Mouse (Mus musculus) hindbrain, embryonic 14.5 days (tissue): Measurements from ENCODE around the gene Cabp1. TPM values are rescaled to one million over a fixed set of nuclear protein-coding genes. Genes with fewer than 3 reads are reported as not detected.

ENCODE experiments used
- ATAC-seq: fragments of 200-750 bp; cut with Nextera tagmentation; 2 replicates; pipeline ENCODE4 v1.8.0; 2017; ENCODE audit warnings: moderate number of reproducible peaks, mild to moderate bottlenecking, moderate TSS enrichment, moderate library complexity; ENCODE audit not compliant: low FRiP score
- DNase-seq: peaks from one replicate; pipeline ENCODE4 v3.0.0-alpha.2; 2015; ENCODE audit warnings: low spot score
- H3K27ac ChIP-seq: fragments of 300-500 bp; sonication (generic); 2 replicates; pipeline ENCODE4 v1.5.1; 2014; ENCODE audit warnings: mild to moderate bottlenecking, moderate library complexity
- H3K27me3 ChIP-seq: fragments of 300-500 bp; sonication (generic); 2 replicates; pipeline ENCODE4 v1.6.1; 2014; ENCODE audit warnings: mild to moderate bottlenecking, low read length, mixed read lengths; ENCODE audit not compliant: control insufficient read depth, insufficient read depth
- H3K36me3 ChIP-seq: fragments of 300-500 bp; sonication (generic); replicated peaks from 2 replicates; pipeline ENCODE4 v1.6.1; 2014; ENCODE audit not compliant: control insufficient read depth, insufficient read depth
- H3K4me1 ChIP-seq: fragments of 300-500 bp; sonication (generic); replicated peaks from 2 replicates; pipeline ENCODE4 v1.6.1; 2014; ENCODE audit warnings: antibody characterized with exemption, low read length, mixed read lengths; ENCODE audit not compliant: control insufficient read depth, insufficient read depth
- H3K4me2 ChIP-seq: fragments of 300-500 bp; sonication (generic); replicated peaks from 2 replicates; pipeline ENCODE4 v1.6.1; 2014; ENCODE audit warnings: mild to moderate bottlenecking, moderate library complexity
- H3K4me3 ChIP-seq: fragments of 300-500 bp; sonication (generic); replicated peaks from 2 replicates; pipeline ENCODE4 v1.5.1; 2014; ENCODE audit warnings: mild to moderate bottlenecking, low read length
- H3K9ac ChIP-seq: fragments of 300-500 bp; sonication (generic); 2 replicates; pipeline ENCODE4 v1.6.1; 2014
- H3K9me3 ChIP-seq: fragments of 300-500 bp; sonication (generic); 2 replicates; pipeline ENCODE4 v1.6.1; 2016; ENCODE audit warnings: low read length; ENCODE audit not compliant: control insufficient read depth
- WGBS: fragments of 180-500 bp; shearing (Covaris S2); extraction: QIAGEN DNeasy Blood & Tissue Kit; methylation state at CpG from one replicate; pipeline ENCODE4 v1.1.7; 2014; 5-methylcytosine and 5-hydroxymethylcytosine counted together
- polyA plus RNA-seq: library from polyadenylated mRNA; unstranded; fragments of >200 nt; fragmentation: Nextera tagmentation; extraction: Ambion mirVana; gene quantifications from 2 replicates; pipeline ENCODE4 v1.2.1, GENCODE M21; 2014

The Cabp1 gene
- polyA plus RNA-seq, 1 experiment from 2014 or later, result 22.8 TPM

DNA sequence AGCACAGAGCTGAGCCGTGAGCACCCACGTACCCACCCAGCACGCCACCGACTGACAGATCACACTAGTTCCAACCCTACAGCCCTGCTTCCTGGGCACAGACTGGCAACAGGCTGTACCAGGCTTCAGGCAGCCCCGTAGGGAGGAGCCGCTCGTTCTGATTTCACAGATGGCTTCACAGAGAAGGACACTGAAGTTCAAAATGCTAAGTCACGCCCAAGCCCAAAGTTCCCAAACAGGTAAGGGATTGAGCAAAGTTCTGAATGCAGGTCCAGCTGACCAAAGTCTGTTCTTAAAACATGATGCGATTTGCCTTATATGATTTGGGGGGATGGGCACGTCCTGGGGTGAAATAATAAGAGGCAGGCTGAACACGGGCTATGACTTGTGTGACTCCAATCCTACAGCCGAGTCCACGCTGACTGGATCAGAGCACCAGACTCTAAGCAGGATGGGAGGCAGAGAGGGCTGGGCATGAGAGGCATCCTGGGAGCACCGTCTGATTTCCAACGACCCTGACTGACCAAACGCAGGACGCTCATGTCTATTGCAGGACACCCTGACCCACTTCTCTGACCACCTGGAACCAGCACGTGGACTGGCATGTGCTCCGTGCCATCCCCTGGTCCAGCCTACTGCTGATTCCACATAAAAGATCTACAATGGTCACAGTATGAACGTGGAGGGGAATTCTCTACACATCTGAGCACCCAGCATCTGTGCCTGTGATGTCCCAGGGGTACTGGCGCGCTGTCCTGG, 66.6 kb downstream of the Cabp1 start:
- DNase-seq (no peak), ATAC-seq (no peak)
- 95% methylated on average over 22 of the region's 22 CpGs for WGBS
- no peaks in the 10 kb centered on the region for H3K27me3 ChIP-seq
- peaks cover 6% of the 10 kb centered on the region for H3K4me1 ChIP-seq
- H3K9me3 ChIP-seq, result no peaks in the 10 kb centered on the region
- H3K4me3 ChIP-seq, result no peak overlapping the region
- peaks cover 62% of the 10 kb centered on the region for H3K36me3 ChIP-seq
- no peak overlapping the region for H3K4me2 ChIP-seq
- H3K27ac ChIP-seq, result no peak overlapping the region
- H3K9ac ChIP-seq, result no peak overlapping the region

DNA sequence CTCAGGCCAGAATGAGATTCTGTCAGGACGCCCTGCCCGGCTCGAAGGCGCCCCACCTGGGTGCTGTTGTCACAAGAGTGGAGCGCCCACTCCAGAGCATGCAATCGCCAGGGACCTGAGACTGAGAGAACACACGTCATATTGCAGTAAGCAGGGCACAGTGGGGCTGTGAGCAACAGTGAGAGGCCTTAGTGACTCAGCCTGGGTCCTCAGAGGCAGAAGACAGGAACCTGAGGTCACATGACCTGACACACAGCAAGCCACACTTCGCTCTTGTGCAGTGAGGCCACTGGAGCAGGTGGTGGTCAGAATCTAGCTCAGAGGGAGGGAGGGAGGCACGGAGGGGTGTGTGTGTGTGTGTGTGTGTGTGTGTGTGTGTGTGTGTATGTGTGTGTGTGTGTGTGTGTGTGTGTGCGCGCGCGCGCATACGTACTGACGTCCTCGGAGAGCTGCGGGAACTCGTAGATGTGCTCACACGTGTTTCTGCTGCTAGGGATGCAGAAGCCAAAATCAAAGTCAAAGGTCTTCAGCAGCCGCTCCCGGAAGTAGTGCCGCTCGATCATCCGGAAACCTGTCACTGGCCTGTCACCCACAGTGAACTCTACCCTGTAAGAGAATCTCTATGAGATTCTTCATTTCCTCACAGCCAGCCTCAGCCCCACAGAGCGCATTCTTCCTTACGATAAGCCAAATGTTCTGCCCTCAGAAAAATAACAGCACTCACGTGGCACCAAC, 67.4 kb downstream of the Cabp1 start:
- WGBS, result 87% methylated on average over 28 of the region's 28 CpGs
- H3K27ac ChIP-seq, result no peak overlapping the region
- H3K4me2 ChIP-seq, result no peak overlapping the region
- no peaks in the 10 kb centered on the region for H3K9me3 ChIP-seq
- H3K36me3 ChIP-seq, result peaks cover 62% of the 10 kb centered on the region
- no peak overlapping the region for H3K4me3 ChIP-seq
- no peak overlapping the region for H3K9ac ChIP-seq
- peaks cover 3% of the 10 kb centered on the region for H3K4me1 ChIP-seq
- DNase-seq (no peak), ATAC-seq (no peak)
- H3K27me3 ChIP-seq, result no peaks in the 10 kb centered on the region

DNA sequence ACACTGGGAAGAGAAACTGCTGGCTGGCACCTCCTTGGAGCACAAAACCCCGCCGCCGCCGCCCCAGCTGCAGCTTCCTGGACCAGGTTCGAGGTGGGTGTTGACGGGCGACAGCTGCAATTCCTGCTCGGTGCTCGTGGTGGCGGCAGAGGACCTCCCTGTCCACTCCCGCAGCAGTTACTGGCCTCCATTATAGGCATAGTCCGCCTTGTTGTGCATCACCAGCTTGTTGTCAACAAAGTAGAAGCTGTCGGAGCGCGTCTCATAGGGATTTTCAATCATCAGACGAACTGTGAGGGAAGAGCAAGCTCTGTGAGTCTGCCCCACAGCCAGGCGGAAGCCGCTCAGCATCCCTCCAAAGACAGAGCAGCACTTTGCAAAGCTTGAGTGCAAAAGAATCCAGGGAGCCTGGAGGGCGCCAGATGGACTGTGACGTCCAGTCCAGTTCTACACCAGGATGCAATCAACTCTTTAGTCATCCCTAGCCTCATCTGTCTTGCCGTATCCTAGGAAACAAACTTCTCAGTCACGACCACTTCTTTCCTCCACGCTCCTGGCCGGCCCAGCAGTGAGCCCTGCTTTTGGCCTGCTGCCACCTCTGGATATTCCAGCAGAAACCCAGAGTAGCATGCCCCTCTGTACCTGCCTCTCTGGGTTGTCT, 68.8 kb downstream of the Cabp1 start:
- Histone ChIP-seq H3K4me1 (peaks cover 3% of the 10 kb centered on the region), H3K36me3 (peaks cover 59% of the 10 kb centered on the region), H3K9me3 (no peaks in the 10 kb centered on the region), H3K4me3 (no peak overlapping the region), H3K9ac (0 out of 2 replicates have a peak overlapping the region, but pooled peaks have one; percentile 17), H3K27ac (peak overlapping the region; percentile 55), H3K4me2 (0 out of 2 replicates have a peak overlapping the region, but pooled peaks have one; percentile 3), H3K27me3 (no peaks in the 10 kb centered on the region)
- WGBS, result 14% methylated on average over 24 of the region's 24 CpGs
- peak; percentile 80 for ATAC-seq
- DNase-seq, result peak; percentile 80

DNA sequence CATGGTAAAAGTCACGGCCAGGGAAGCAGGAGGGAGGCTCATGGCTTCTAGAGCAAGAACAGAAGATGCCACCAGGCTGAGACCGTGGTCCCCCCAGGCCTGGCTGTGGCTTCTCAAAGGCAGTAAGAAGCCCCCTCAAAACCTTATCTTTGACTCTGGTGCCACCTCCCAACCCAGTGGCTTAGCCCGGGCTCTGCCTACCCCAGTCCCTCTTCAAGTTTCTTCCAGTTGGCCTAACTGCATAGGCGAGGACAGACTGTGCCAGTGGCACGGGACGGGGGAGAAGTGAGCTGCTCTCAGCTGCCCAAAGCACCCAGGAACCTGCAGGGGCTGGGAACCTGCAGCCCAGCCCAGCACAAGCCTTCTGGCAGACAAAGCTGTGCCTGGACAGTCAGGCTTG, 69.5 kb downstream of the Cabp1 start:
- Histone ChIP-seq H3K36me3 (peaks cover 52% of the 10 kb centered on the region), H3K27ac (no peak overlapping the region), H3K4me2 (no peak overlapping the region)

DNA sequence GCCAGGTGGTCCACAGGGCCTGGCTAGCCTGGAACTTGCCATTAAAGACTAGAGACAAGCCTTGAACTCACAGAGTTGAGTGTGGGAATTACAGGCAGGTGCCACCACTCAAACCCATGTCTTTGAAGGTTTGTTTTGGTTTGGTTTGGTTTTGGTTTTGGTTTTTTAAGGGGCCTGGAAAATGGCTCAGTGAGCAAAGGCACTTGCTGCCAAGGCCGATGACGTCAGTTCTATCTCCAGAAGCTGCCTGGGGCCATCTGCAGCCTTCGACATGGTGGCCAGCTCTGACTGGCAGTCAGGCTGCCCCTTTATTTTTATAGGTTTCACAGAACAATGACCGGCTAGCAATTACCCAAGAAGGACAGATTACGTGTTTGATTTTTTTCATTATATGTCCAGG, 73.2 kb downstream of the Cabp1 start:
- Histone ChIP-seq H3K27ac (no peak overlapping the region), H3K9me3 (no peaks in the 10 kb centered on the region)

More for the DNA sequence above, 69.5 kb downstream of the Cabp1 start:
- Histone ChIP-seq H3K9ac (no peak overlapping the region), H3K4me3 (no peak overlapping the region), H3K4me1 (peaks cover 3% of the 10 kb centered on the region), H3K27me3 (no peaks in the 10 kb centered on the region), H3K9me3 (no peaks in the 10 kb centered on the region)
- 92% methylated on average over 6 of the region's 6 CpGs for WGBS
- DNase-seq, result no peak
- peak; percentile 12; the same call in 1 of the 2 replicates for ATAC-seq

DNA sequence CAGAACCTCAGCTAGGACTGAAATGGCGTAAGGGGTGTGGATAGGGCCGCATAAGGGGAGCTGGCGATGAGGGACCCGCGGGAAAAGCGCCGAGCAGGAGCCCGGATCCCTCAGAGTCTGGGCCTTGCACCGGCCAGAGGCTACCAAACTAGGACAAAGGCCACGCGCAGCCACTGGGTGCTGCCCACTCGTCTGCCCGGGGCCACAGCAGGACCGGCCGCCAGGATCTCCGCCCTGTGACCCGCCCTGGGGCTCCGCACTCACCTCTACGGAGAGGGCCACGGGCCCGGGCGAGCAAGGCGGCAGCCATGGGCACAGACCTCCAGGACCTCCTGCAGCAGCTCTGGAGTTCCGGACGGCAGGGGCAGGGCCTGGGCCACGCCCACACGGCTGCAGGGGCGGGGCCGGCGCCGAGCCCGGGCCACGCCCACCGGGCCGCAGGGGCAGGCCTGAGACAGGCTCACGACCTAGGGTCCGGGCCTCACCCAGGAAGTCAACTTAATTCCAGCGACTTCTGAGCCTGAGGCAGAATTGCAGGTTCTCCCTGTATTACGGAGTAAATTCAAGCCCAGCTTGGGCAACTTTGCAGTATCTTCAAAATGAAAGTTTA, 75.1 kb downstream of the Cabp1 start, which contains the start of gene Acads:
Gene Acads, minus strand, starts transcription at position 386 of the 610 bp plus-strand sequence.
- no peaks in the 10 kb centered on the region for H3K27me3 ChIP-seq
- no peaks in the 10 kb centered on the region for H3K9me3 ChIP-seq
- peak within 1 kb of the TSS; percentile 73 for H3K4me2 ChIP-seq
- no peak within 1 kb of the TSS for H3K27ac ChIP-seq
- WGBS, result 2% methylated on average over 39 of the region's 39 CpGs
- peaks cover 4% of the 10 kb centered on the region for H3K36me3 ChIP-seq
- ATAC-seq (peak; percentile 82), DNase-seq (peak; percentile 55)
- H3K9ac ChIP-seq, result peak within 1 kb of the TSS; percentile 73
- H3K4me3 ChIP-seq, result peak within 1 kb of the TSS; percentile 52
- peaks cover 4% of the 10 kb centered on the region; the same call in 1 of the 2 replicates for H3K4me1 ChIP-seq

More for the DNA sequence above, 73.2 kb downstream of the Cabp1 start:
- H3K36me3 ChIP-seq, result peaks cover 15% of the 10 kb centered on the region
- H3K27me3 ChIP-seq, result no peaks in the 10 kb centered on the region
- WGBS, result 64% methylated on average over 5 of the region's 5 CpGs
- no peak overlapping the region for H3K9ac ChIP-seq
- H3K4me2 ChIP-seq, result no peak overlapping the region
- no peak for DNase-seq
- ATAC-seq, result no peak
- H3K4me3 ChIP-seq, result no peak overlapping the region
- peaks cover 7% of the 10 kb centered on the region for H3K4me1 ChIP-seq

Other genes with a start within 250 kb of the Cabp1 start
- gene Hnf1a, start 223.3 kb downstream of the Cabp1 start, polyA plus RNA-seq, result 0.07 TPM in 1 of 2 replicates, not detected in the other
- 30.1 and 31.5 TPM in 2 replicates for gene Sppl3, start 183.2 kb downstream of the Cabp1 start, polyA plus RNA-seq
- gene Gm10401, start 96.1 kb downstream of the Cabp1 start, polyA plus RNA-seq, result 49.1 and 53.0 TPM in 2 replicates
- 11.1 and 12.5 TPM in 2 replicates for gene Acads, start 75.0 kb downstream of the Cabp1 start, polyA plus RNA-seq
- gene Unc119b, start 59.4 kb downstream of the Cabp1 start, polyA plus RNA-seq, result 31.2 and 39.0 TPM in 2 replicates
- gene Mlec, start 36.2 kb downstream of the Cabp1 start, polyA plus RNA-seq, result 21.0 and 26.4 TPM in 2 replicates
- 107 and 114 TPM in 2 replicates for gene Pop5, start 41.5 kb upstream of the Cabp1 start, polyA plus RNA-seq
- 101 and 113 TPM in 2 replicates for gene Rnf10, start 78.5 kb upstream of the Cabp1 start, polyA plus RNA-seq
- gene Coq5, start 85.3 kb upstream of the Cabp1 start, polyA plus RNA-seq, result 52.5 and 57.6 TPM in 2 replicates
- 1,269 and 1,310 TPM in 2 replicates for gene Dynll1, start 106.6 kb upstream of the Cabp1 start, polyA plus RNA-seq
- gene Srsf9, start 132.8 kb upstream of the Cabp1 start, polyA plus RNA-seq, result 140 and 145 TPM in 2 replicates
- gene Gatc, start 146.8 kb upstream of the Cabp1 start, polyA plus RNA-seq, result 41.8 and 42.2 TPM in 2 replicates
- gene Triap1, start 146.8 kb upstream of the Cabp1 start, polyA plus RNA-seq, result 47.6 and 50.1 TPM in 2 replicates
- 1,199 and 1,253 TPM in 2 replicates for gene Cox6a1, start 154.6 kb upstream of the Cabp1 start, polyA plus RNA-seq
- gene Msi1, start 235.2 kb upstream of the Cabp1 start, polyA plus RNA-seq, result 59.6 and 60.2 TPM in 2 replicates